Mouse (Mus musculus) naive thymus-derived CD4-positive, alpha-beta T cell, adult 5 months (primary cell): ENCODE results near the gene Tmed10. TPM values are rescaled to one million over a fixed set of nuclear protein-coding genes. Genes with fewer than 3 reads are reported as not detected.

Experiments used
- polyA plus RNA-seq: library from polyadenylated mRNA; unstranded; fragments of 100-300 nt; shearing (Covaris generic); gene quantifications from one replicate; pipeline ENCODE4 v1.2.1, GENCODE M21; 2017

Gene Tmed10
- 239 TPM for polyA plus RNA-seq

GRCm38 (mm10) chr12:85374561-85375272, at the start of gene Tmed10:
Gene Tmed10, minus strand, starts transcription at chr12:85374847.

DNA sequence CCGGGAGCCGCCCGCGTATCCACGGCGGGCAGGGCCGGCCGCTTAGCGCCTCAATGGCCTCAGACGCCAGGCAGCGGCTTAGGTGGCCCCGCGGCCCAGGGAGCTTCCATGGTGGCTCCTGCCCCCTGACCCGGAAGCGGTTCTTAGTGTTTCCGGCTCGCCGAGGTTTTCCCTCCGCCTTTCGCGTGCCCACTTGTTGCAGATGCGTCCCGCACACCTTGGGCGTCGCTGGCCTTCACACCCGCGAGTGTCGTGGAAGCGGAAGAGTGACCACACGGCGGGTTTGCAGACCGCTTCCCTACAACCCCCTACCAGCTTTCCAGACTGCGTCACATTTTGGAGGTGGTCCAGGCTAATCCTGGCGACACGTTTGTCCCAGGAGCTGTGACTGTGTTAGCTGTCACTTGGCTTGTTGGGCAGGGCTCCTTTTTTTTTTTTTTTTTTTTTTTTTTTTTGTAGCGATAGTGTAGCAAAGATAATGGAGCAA, 35.4 kb downstream of the Tmed10 start, which contains the start of gene Nek9:
Gene Nek9, minus strand, starts transcription at position 120 of the 487 bp plus-strand sequence.

Other genes starting within 250 kb of the Tmed10 start
- 2.2 TPM for gene Rps6kl1, start 223.6 kb downstream of the Tmed10 start, polyA plus RNA-seq
- not detected for gene Pgf, start 197.1 kb downstream of the Tmed10 start, polyA plus RNA-seq
- gene Eif2b2, start 155.4 kb downstream of the Tmed10 start, polyA plus RNA-seq = 92.5 TPM
- gene Mlh3, start 104.2 kb downstream of the Tmed10 start, polyA plus RNA-seq = 6.7 TPM
- 32.5 TPM for gene Acyp1, start 86.4 kb downstream of the Tmed10 start, polyA plus RNA-seq
- gene Zc2hc1c, start 86.3 kb downstream of the Tmed10 start, polyA plus RNA-seq = 0.25 TPM
- gene Nek9, start 35.5 kb downstream of the Tmed10 start, polyA plus RNA-seq = 27.8 TPM
- gene Fos, start 99.0 kb upstream of the Tmed10 start, polyA plus RNA-seq = 97.3 TPM
- not detected for gene Jdp2, start 224.2 kb upstream of the Tmed10 start, polyA plus RNA-seq